Mouse (Mus musculus) hindbrain, embryonic 14.5 days (tissue): ENCODE measurements around the gene Rpa1. TPM values are rescaled to one million over a fixed set of nuclear protein-coding genes. Genes with fewer than 3 reads are reported as not detected.

Experiments used
- ATAC-seq: fragments of 200-750 bp; cut with Nextera tagmentation; 2 replicates; pipeline ENCODE4 v1.8.0; 2017; ENCODE audit warnings: moderate number of reproducible peaks, mild to moderate bottlenecking, moderate TSS enrichment, moderate library complexity; ENCODE audit not compliant: low FRiP score
- DNase-seq: peaks from one replicate; pipeline ENCODE4 v3.0.0-alpha.2; 2015; ENCODE audit warnings: low spot score
- H3K27ac ChIP-seq: fragments of 300-500 bp; sonication (generic); 2 replicates; pipeline ENCODE4 v1.5.1; 2014; ENCODE audit warnings: mild to moderate bottlenecking, moderate library complexity
- H3K27me3 ChIP-seq: fragments of 300-500 bp; sonication (generic); 2 replicates; pipeline ENCODE4 v1.6.1; 2014; ENCODE audit warnings: mild to moderate bottlenecking, low read length, mixed read lengths; ENCODE audit not compliant: control insufficient read depth, insufficient read depth
- H3K36me3 ChIP-seq: fragments of 300-500 bp; sonication (generic); replicated peaks from 2 replicates; pipeline ENCODE4 v1.6.1; 2014; ENCODE audit not compliant: control insufficient read depth, insufficient read depth
- H3K4me1 ChIP-seq: fragments of 300-500 bp; sonication (generic); replicated peaks from 2 replicates; pipeline ENCODE4 v1.6.1; 2014; ENCODE audit warnings: antibody characterized with exemption, low read length, mixed read lengths; ENCODE audit not compliant: control insufficient read depth, insufficient read depth
- H3K4me2 ChIP-seq: fragments of 300-500 bp; sonication (generic); replicated peaks from 2 replicates; pipeline ENCODE4 v1.6.1; 2014; ENCODE audit warnings: mild to moderate bottlenecking, moderate library complexity
- H3K4me3 ChIP-seq: fragments of 300-500 bp; sonication (generic); replicated peaks from 2 replicates; pipeline ENCODE4 v1.5.1; 2014; ENCODE audit warnings: mild to moderate bottlenecking, low read length
- H3K9ac ChIP-seq: fragments of 300-500 bp; sonication (generic); 2 replicates; pipeline ENCODE4 v1.6.1; 2014
- H3K9me3 ChIP-seq: fragments of 300-500 bp; sonication (generic); 2 replicates; pipeline ENCODE4 v1.6.1; 2016; ENCODE audit warnings: low read length; ENCODE audit not compliant: control insufficient read depth
- WGBS: fragments of 180-500 bp; shearing (Covaris S2); extraction: QIAGEN DNeasy Blood & Tissue Kit; methylation state at CpG from one replicate; pipeline ENCODE4 v1.1.7; 2014; 5-methylcytosine and 5-hydroxymethylcytosine counted together
- polyA plus RNA-seq: library from polyadenylated mRNA; unstranded; fragments of >200 nt; fragmentation: Nextera tagmentation; extraction: Ambion mirVana; gene quantifications from 2 replicates; pipeline ENCODE4 v1.2.1, GENCODE M21; 2014

Gene Rpa1
- polyA plus RNA-seq, 1 experiment from 2014 or later: 48.0 TPM

- Histone ChIP-seq H3K4me3 (no peak overlapping the region), H3K36me3 (no peaks in the 10 kb centered on the region; the same call in 1 of the 2 replicates), H3K9me3 (no peaks in the 10 kb centered on the region), H3K9ac (no peak overlapping the region), H3K27ac (no peak overlapping the region), H3K4me2 (no peak overlapping the region), H3K4me1 (peaks cover 38% of the 10 kb centered on the region), H3K27me3 (no peaks in the 10 kb centered on the region)
- no peak for ATAC-seq
- WGBS: 87% methylated on average over 6 of the region's 6 CpGs
- DNase-seq: no peak
Measured at GRCm38 (mm10) chr11:75264550-75264949, 83.6 kb downstream of the Rpa1 start.

DNA sequence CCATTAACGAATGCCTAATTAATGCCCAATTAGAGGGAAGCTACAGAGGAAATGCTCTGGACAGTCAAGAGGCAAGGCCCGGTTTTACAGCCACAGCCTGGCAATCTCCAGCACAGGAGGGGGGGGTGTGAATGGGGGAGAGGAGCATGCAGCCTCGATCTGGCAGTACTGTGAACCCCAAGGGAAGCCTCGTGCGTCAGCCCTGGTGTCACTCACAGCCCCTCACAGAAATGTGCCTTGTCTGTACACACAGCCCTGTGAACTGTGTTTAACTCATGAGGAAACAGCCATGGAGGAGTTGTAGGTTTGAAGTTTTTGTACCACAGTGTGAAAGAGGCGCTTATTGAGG, 84.2 kb downstream of the Rpa1 start:
- H3K9me3 ChIP-seq: no peaks in the 10 kb centered on the region
- no peak for DNase-seq
- ATAC-seq: no peak
- no peaks in the 10 kb centered on the region for H3K27me3 ChIP-seq
- H3K4me2 ChIP-seq: no peak overlapping the region
- no peak overlapping the region for H3K9ac ChIP-seq
- WGBS: 42% methylated on average over 6 of the region's 6 CpGs
- H3K36me3 ChIP-seq: no peaks in the 10 kb centered on the region; the same call in 1 of the 2 replicates
- H3K27ac ChIP-seq: no peak overlapping the region
- no peak overlapping the region for H3K4me3 ChIP-seq
- H3K4me1 ChIP-seq: peaks cover 38% of the 10 kb centered on the region

GRCm38 (mm10) chr11:75263274-75263963, 84.7 kb downstream of the Rpa1 start:
- H3K9ac ChIP-seq: peak overlapping the region; percentile 10; the same call in 1 of the 2 replicates
- peak overlapping the region; percentile 21 for H3K27ac ChIP-seq
- no peak overlapping the region for H3K4me3 ChIP-seq
- no peaks in the 10 kb centered on the region for H3K9me3 ChIP-seq
- H3K4me1 ChIP-seq: peaks cover 38% of the 10 kb centered on the region
- ATAC-seq (no peak), DNase-seq (no peak)
- H3K4me2 ChIP-seq: no peak overlapping the region
- H3K27me3 ChIP-seq: no peaks in the 10 kb centered on the region
- no peaks in the 10 kb centered on the region; the same call in 1 of the 2 replicates for H3K36me3 ChIP-seq
- WGBS: 50% methylated on average over 15 of the region's 15 CpGs

DNA sequence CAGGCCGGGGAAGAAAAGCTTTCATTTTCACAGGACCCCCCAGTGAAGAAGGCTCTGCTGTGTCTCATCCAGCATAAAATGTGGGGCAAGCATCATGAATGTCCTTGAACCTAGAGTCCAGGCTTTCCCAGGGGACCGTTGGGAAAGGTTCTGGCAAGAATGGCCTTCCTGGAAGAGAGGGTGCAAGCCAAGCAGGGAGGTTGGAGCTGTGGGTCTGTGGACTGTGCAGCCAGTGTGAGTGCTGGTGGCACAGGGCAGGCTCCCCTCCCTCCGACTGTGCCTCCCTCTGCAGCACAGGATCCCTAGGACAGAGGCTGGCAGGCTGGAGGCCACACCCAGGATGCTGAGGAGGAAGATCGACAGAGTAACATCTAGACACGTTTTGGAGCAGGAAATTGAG, 85.3 kb downstream of the Rpa1 start:
- Histone ChIP-seq H3K4me3 (no peak overlapping the region), H3K27ac (peak overlapping the region; percentile 21)
- no peak for DNase-seq

GRCm38 (mm10) chr11:75262181-75262580, 85.9 kb downstream of the Rpa1 start:
- Histone ChIP-seq H3K4me3 (no peak overlapping the region), H3K4me1 (peaks cover 36% of the 10 kb centered on the region), H3K9ac (no peak overlapping the region), H3K27me3 (no peaks in the 10 kb centered on the region), H3K4me2 (no peak overlapping the region), H3K9me3 (no peaks in the 10 kb centered on the region), H3K36me3 (no peaks in the 10 kb centered on the region; the same call in 1 of the 2 replicates), H3K27ac (0 out of 2 replicates have a peak overlapping the region, but pooled peaks have one; percentile 21)
- 88% methylated on average over 3 of the region's 3 CpGs for WGBS
- DNase-seq (no peak), ATAC-seq (no peak)

More for the DNA sequence above, 85.3 kb downstream of the Rpa1 start:
- Histone ChIP-seq H3K9me3 (no peaks in the 10 kb centered on the region), H3K4me1 (peaks cover 38% of the 10 kb centered on the region), H3K9ac (peak overlapping the region; percentile 10; the same call in 1 of the 2 replicates), H3K36me3 (no peaks in the 10 kb centered on the region; the same call in 1 of the 2 replicates), H3K27me3 (no peaks in the 10 kb centered on the region), H3K4me2 (no peak overlapping the region)
- ATAC-seq: no peak
- 58% methylated on average over 5 of the region's 5 CpGs for WGBS

- Histone ChIP-seq H3K27ac (no peak overlapping the region), H3K4me1 (peaks cover 35% of the 10 kb centered on the region)
Measured at GRCm38 (mm10) chr11:75261730-75262129, 86.4 kb downstream of the Rpa1 start.

DNA sequence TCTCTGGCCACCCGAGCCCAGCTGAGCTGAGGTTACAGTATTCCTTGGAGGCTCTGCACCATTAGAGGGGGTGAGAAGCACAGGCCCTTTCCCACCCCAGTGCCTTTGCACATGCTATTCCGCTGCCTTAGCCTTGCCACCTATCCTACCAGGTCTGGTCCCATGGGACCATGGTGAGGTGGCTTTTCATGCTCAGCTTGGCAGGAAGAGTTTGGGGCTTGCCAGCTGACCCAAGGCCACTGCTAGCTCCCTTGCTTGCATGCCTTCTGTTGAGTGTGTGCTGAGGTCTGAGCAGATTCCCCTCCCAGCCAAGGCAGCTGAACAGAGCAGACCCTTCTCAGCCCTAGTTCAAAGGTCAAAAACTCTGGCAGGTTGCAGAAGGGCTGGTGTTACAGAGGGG, 87.1 kb downstream of the Rpa1 start:
- 88% methylated on average over 2 of the region's 2 CpGs for WGBS
- no peak overlapping the region for H3K4me2 ChIP-seq
- no peak overlapping the region for H3K4me3 ChIP-seq
- no peaks in the 10 kb centered on the region for H3K27me3 ChIP-seq
- peaks cover 35% of the 10 kb centered on the region for H3K4me1 ChIP-seq
- no peak overlapping the region for H3K27ac ChIP-seq
- no peak overlapping the region for H3K9ac ChIP-seq
- DNase-seq: no peak
- H3K9me3 ChIP-seq: no peaks in the 10 kb centered on the region
- H3K36me3 ChIP-seq: no peaks in the 10 kb centered on the region
- ATAC-seq: no peak

More at GRCm38 (mm10) chr11:75261730-75262129, 86.4 kb downstream of the Rpa1 start:
- H3K9ac ChIP-seq: no peak overlapping the region
- no peak for ATAC-seq
- no peak for DNase-seq
- H3K9me3 ChIP-seq: no peaks in the 10 kb centered on the region
- no peaks in the 10 kb centered on the region for H3K27me3 ChIP-seq
- no peak overlapping the region for H3K4me3 ChIP-seq
- 63% methylated on average over 4 of the region's 4 CpGs for WGBS
- no peak overlapping the region for H3K4me2 ChIP-seq
- no peaks in the 10 kb centered on the region; the same call in 1 of the 2 replicates for H3K36me3 ChIP-seq

- peaks cover 35% of the 10 kb centered on the region for H3K4me1 ChIP-seq
- ATAC-seq (no peak), DNase-seq (no peak)
- no peak overlapping the region for H3K9ac ChIP-seq
- no peaks in the 10 kb centered on the region for H3K27me3 ChIP-seq
- no peaks in the 10 kb centered on the region for H3K36me3 ChIP-seq
- H3K9me3 ChIP-seq: no peaks in the 10 kb centered on the region
- 60% methylated on average over 10 of the region's 10 CpGs for whole genome bisulfite sequencing
- H3K4me2 ChIP-seq: no peak overlapping the region
- no peak overlapping the region for H3K4me3 ChIP-seq
- H3K27ac ChIP-seq: 0 out of 2 replicates have a peak overlapping the region, but pooled peaks have one; percentile 52
Measured at GRCm38 (mm10) chr11:75259996-75260561, 88.0 kb downstream of the Rpa1 start.

- H3K4me1 ChIP-seq: peaks cover 35% of the 10 kb centered on the region
- ATAC-seq (no peak), DNase-seq (no peak)
- WGBS: 72% methylated on average over 6 of the region's 6 CpGs
- no peak overlapping the region for H3K9ac ChIP-seq
- H3K36me3 ChIP-seq: no peaks in the 10 kb centered on the region
- no peak overlapping the region for H3K4me2 ChIP-seq
- no peak overlapping the region for H3K4me3 ChIP-seq
- H3K27me3 ChIP-seq: no peaks in the 10 kb centered on the region
- H3K9me3 ChIP-seq: no peaks in the 10 kb centered on the region
- H3K27ac ChIP-seq: no peak overlapping the region
Measured at GRCm38 (mm10) chr11:75259416-75259815, 88.7 kb downstream of the Rpa1 start.
